Mouse (Mus musculus) cerebellum, postnatal 4 days (tissue): ENCODE measurements around the gene Gm10271.

Experiments
- DNase-seq, 2 experiments: peaks; one replicate each; pipeline ENCODE4 v3.0.0; 2022; ENCODE audit warnings: low spot score in 2 of 2, mixed read lengths in 1 of 2

Gm10271 gene

DNA sequence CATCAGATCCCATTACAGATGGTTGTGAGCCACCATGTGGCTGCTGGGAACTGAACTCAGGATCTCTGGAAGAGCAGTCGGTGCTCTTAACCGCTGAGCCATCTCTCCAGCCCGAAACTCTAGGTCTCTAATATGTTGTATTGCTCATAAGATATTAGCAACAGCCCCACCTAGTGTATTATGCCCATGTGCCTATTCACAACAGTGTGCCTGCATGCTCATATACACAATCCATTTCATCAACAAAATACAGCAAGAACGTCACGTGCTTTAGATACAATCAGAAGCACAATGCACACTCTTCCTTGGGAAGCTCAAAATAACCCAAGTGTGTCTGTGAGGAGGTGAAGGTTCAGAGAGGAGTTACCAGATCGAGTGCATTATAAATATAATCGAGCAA is 38.6 kb downstream of the Gm10271 start:
- DNase-seq: no peak

DNA sequence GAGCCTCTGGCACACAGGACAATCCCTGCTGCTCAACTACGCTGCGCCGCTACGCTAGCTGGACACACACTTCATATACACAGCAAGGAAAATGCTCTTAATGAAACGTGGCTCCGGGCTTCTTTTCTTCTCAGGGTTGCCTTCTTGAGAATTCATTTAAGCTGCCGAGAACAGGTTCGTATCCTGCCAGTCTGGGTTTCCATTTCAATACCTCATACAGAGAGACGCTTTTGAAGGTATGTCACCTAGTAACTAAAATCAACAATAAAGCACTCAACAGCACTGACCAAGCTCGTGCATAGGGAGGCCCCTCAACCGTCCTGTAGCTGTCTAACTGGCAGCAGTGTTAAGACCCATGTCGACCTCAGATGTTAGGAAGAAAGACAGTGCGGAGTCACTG is 40.0 kb downstream of the Gm10271 start:
- no peak for DNase-seq

DNA sequence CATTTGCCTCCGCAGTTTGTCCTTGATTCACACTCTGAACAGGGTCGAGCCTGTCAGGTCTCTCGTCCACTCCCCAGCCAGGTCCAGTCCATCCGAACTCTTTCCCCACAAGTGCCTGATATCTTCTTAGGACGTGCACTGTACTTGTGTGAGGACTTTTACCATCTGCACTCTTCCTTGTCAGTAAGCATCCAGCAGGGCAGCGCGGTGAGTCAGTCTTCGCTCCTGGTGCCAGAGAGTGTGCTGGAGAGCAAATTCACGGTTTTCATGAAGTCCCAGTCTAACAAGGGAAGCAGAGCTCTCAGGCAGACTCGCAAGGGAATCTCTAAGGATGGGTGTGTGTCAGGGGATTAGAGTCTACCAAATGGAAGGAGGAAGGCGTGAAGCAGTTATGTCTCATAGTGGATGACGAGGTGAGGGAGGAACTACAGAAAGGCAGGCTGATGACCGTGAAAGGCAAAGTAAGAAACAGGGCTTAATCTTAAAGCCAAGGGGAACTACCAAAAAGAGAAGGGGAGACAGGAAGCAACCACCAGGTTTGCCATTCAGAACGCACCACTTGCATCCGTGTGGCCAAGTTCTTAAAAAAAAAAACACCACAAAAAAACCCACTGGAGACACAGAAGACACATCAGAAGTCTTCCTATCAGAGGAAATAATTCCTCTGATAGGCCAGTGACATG is 40.8 kb downstream of the Gm10271 start:
- DNase-seq: no peak

DNA sequence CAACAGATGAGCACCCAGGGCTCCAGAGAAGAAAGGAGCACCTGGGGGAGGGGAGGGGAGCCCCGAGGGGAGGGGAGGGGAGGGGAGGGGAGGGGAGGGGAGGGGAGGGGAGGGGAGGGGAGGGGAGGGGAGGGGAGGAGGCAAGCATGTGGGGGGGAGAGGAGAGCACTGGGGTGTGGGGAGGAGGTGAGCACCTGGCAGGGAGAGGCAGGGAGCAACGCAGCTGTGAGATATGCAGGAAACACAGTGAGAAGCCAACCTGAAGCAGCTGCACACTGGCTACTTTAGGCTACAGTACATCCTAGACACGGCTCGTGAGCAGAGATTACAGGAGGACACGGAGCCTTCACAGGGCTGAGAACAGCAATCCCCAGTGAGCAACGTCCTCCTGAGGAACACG is 41.5 kb downstream of the Gm10271 start:
- DNase-seq: no peak

DNA sequence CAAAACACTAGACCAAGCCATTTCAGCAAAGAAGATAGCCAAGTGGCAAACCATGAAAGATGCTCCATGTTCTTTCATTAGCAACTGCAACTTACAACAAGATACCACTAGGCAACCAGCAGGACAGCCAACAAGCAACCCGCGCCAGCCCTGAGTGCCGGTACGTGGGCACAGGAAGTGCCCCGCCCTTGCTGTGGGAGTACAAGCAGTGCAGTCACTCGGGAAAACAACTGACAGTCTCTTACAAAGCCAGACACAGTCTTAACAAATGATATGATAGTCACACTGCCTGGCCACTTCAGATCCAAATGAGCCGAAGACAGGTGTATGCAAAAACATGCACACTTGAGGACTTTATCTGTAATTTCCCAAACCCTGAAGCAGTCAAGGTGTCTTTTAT is 41.9 kb downstream of the Gm10271 start:
- DNase-seq: no peak

DNA sequence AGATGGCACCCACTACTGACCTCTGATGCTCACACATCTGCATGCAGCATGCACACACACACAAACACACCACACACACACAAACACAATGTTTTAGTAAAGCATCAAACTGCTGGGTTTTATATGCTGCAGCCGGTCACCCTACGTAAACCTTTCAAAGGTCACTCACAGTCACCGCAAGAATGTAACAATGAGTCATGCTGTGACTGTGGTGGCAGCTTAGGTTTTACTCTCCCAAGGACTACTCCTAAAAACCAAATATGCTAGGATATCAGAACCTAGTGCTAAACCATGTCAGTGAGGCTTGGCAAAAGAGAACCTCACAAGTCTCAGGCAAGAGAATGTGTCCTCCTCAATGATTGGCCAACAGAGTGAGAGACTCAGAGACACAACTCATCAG is 43.6 kb downstream of the Gm10271 start:
- no peak for DNase-seq

DNA sequence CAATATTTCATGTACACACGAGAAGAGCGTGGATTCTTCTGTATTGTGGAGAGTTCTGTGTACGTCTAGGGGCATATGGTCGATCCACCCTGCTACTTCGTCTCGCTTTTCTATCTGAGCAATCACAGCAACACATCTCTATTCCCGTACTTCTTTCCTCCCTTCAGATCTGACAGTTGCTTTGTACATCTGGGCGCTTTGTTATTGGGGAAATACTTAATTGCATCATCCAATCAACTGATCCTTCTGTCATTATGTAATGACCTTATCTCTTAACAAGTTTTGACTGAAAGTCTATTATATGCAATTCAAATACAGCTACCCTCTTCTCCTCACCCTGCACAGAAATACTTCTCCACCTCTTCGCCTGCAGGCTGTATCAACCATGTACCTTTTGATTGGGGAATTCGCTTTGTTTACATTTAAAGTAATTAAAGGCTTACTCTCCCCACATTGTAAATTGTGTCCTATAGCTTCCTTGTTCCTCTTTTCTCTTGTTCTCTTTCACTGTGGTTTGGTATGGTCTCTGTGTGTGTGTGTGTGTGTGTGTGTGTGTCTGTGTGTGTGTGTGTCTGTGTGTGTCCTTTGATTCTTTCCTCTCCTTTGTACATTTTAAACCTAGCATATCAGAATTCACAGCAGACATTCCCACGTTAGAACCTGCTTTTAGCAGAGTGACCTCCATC is 45.8 kb downstream of the Gm10271 start:
- no peak for DNase-seq

DNA sequence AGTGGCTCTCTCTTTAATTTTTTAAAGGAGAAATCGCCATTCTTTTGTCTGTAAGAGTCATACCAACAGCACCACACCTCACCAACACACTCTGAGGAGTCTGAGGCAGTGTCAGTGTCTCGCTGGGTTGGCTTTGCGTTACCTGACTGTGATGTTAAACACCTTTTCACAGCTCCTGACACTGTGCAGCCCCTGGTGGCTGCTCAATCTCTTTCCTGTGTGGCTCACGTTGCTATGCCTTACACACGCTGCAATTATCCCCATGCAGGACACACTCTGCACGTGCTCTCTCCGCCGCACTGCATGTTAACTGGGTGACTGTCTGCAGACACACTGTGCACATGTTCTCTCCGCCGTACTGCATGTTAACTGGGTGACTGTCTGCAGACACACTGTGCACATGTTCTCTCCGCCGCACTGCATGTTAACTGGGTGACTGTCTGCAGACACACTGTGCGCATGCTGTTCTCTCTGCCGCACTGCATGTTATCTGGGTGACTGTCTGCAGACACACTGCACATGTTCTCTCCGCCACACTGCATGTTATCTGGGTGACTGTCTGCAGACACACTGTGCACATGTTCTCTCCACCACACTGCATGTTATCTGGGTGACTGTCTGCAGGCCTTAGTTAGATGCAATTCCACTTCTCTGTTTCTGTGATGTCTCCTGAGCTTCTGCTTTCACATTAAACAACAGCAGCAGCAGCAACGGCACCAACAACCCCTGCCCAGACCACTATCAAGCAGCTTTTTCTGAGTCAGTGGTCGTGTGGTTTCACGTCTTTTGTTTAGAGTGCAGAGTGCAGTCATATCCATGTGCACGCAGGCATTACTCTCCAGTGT is 48.5 kb downstream of the Gm10271 start:
- DNase-seq: no peak

DNA sequence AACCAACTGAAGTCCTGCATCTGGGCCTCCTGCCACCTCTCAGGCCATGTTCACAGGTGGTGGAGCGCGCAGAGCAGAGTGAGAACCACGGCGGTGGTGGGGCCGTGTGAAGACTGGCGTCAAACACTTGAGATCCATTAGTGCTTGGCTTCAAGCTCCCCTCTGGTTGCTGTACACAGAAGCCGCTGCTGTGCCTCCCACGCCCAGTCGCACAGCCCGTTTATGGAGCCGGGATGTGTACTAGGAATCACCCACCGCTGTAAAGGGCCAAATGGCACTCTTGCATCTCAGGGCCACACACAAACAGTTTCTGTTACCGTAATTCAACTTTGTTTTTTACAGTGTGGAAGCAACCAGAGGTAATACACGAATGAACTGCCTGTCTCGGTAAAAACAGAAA is 50.2 kb downstream of the Gm10271 start:
- no peak for DNase-seq

DNA sequence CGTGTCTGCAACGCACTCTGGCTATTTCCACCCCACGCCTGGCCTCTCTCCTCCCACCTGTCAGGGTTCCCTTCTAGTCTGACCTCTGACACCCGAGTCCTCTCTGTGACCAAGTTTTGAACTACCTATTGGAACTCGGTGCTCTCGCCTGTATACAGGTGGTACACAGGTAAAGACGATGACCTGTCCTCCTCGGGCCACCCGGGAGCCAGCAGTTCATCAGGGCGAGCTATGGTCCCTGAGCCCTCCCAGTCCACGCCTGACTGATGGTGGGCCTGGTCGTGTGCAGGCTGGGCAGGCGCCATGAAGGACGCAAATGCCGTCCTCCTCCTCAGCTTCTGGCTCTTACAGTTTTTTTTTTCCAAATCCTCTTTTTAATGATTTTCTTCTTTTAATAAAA is 51.0 kb downstream of the Gm10271 start:
- DNase-seq: no peak

DNA sequence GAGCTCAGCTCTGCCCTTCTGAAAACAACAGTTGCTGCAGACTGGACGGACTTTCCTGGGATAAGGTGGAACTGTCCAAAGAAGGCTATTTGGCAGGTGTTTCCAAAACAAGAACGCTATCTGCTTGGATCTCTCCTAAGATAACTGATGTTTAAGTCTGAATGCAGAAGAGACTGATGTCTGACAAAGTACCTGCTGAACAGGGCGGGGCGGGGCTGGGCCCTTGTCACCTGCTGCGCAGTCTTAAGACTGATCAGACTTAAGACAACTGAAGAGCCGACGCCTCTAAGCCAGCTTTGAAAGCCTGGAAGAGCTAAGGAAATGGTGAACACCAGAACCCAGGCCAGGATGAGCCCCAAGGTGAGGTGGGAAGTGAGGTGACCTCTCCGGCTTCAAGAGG is 51.8 kb downstream of the Gm10271 start:
- no peak for DNase-seq

DNA sequence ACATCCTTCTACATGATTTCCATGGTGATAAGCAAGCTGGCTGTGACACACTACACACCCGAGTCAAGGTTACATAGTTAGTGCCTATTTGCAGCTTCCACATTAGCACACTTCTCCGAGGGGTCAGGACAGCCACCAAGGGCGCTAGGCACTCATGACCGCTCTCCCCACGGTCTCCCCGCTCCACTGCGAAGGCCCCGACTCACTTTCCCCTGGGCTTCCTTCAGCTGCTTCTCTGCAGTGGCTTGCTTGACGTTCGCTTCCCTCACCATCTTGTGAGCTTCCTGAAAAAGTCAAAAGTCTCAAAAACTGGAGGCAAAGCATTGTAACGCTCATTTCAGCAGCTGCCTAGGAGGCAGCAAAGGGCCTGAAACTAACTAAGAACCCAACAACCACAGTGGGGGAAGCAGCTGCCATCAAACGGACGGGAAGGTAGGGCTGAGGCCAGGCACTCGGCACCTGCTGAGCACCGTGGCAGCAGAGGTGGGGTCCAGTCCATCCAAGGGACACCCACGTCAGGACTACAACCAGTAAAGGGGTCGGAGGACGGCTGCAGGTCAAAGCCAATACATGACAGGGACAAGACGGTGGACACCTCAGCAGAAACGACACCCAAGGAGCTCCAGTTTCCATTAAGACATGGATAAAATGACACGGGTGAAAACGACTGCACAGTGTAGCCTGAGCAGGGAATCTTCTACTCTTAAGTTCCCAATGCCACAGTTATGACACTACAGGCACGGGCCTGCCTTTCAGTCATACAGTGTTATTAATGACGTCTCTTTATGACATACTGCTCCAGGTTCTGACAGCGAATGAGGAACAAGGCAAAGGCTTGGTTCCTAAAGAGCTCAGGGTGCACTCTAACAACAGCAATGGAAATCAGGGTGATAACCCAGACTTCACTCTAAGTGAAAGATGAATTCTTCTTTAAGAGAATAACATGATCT is 52.8 kb downstream of the Gm10271 start:
- no peak for DNase-seq

DNA sequence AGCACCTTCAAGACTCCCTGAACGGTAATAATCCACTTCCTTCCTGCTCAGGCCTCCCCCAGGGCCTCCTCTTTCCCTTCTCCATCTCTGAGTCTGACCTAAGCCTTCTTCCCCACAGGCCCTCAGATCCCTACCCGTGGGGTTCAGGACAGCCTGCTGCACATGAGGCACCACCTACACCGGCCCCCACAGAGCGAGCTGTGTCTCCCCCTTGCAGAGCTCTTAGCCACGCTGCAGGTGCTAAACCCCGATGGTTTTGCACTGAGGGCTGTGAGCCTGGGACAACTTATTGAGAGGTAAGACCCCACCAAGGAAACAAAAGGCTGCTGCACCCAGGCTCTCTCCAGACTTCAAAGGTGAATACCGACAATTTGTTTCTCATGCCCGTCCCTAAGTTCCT is 55.8 kb downstream of the Gm10271 start:
- DNase-seq: no peak

DNA sequence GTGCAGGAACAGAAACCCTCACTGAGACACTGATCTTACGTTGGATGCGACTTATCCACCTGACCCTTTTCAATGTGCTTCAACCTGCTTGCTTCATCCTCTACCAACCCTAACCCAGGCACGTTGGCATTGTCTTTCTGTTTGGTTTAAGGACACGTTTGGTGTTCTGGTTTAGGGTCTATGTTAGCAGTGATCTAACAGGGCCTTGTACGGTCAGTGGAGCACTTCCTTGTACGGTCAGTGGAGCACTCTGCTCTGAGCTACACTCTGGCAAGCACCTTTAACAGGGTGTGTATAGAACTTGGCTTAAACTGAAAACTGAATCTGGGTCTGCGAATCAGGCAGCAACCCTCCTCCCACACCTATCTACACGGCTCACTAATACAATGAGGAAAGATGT is 57.1 kb downstream of the Gm10271 start:
- no peak for DNase-seq

DNA sequence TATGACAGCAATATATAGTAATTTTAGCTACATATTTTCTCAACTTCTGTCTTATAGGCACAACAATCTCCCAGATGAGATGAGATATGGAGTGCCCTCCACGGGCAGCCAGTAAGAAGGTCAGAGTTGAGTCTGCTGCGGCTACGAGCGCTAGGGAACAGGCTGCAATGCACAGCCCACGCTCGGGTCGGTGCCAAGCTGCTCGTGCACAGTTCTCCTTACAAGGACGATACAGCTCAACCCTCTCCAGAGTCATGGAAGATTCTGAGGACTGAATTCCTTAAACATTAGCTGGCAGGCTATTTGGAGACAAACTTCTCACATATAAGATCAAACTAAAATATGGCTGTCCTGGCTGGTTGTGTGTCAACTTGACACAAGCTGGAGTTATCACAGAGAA is 57.8 kb downstream of the Gm10271 start:
- DNase-seq: no peak

DNA sequence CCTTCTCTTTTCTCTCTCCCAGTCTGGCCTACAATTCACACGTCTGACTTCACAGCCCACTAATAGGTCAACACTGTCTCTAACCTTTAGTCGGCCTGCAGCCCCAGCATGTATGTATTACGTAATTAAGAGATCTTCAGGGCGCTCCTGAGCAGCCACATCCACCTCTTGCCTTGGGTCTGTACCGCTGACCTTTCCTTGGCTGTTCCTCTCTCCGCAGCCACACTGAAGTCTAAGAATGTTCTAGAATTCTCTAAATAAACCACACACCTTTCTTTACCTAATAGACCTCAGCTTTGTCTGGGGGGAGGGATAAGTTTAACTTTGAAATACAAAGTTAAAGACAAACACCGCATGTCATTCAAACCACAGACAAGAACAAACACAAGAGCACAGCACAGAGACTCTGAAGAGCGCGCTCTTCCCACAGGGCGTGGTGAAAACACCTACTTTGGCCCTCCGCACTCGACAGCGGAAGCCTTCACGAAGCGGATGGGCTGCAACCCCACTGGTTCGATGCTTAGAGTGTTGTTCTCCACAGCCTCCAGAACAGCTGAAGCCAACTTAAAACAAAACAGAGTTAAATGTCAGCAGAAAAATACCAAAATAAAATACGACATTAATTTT is 58.6 kb downstream of the Gm10271 start:
- DNase-seq: no peak

DNA sequence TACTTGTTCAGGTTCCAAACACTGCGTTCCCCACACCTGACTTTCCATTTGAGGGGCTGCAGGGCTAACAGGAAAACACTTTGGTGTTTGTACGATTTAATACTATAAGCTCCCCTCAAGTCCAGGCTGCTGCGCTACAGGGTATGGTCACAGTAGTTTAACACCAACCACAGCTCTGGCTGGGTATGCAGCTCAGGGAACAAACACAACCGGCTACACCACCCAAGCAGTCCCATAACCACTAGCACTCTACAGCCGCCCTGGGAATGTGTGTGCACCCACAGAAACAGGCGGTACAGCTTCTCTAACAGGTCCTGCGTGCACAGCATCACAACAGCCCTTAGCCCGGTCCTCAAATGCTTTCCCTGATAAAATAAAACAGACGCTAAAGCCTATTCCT is 59.6 kb downstream of the Gm10271 start:
- no peak for DNase-seq

DNA sequence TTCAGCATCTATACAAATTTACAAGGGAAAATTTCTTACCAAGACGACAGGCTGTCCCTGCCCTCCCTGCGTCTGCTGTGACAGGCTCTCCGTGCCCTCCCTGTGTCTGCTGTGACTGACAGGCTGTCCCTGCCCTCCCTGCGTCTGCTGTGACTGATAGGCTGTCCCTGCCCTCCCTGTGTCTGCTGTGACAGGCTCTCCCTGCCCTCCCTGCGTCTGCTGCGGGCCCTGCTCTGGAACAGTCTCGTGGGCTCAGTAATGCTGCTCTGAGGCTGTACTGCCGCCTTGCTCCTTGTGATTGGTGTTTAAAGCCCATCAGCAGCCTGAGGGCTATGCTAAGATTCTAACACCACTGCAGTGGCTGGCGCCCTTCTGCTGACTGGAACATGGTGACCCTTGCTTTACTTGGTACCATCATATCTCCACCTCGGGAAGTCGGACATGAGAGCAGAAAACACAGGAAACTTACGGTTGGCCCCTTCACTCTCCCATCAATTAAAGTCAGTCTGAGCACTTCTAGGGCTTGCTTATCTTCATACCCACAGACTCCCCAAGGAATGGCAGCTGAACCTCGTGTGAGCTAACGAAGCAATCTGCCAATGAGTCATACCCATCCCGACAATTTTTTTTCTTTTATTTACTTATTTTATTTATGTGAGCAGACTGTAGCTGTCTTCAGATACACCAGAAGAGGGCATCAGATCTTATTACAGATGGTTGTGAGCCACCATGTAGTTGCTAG is 63.3 kb downstream of the Gm10271 start:
- DNase-seq: no peak
